Mouse (Mus musculus): ENCODE data around the gene Brs3. TPM values are rescaled to one million over a fixed set of nuclear protein-coding genes. Genes with fewer than 3 reads are reported as not detected.
A peak's percentile ranks its signal among the peaks of the same experiment; 100 is the strongest.

The Brs3 gene
- polyA plus RNA-seq (2012; rRNA removed): not detected in 2 replicates

DNA sequence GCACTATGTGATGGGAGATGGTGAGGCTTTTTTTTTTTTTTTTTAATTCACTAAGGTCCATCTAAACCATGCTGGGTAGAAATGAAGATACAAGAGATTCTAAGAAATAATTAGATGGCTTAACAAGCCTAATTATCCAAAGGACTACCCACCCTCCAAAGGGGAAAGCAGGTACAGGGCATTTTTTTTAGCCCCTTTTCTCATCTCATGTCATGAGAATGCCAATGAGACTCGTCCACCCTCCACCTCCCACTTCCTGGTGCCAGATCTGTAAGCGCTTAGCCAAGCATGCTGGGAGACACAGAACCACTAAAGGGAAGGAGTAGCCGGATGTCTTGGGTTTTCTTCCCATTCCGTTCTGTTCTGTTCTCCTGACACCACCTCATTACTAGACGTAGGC lies at the start of gene Brs3:
Gene Brs3, plus strand, starts transcription at position 301 of the 400 bp plus-strand sequence.
- no peak for DNase-seq (ENCODE audit: low read depth in 1 of 2, low spot score in 2 of 2)
- TF ChIP-seq POLR2A (IDR thresholded peaks at IDR 0.05; ENCODE audit: low read depth, low read length): no peak
- no peak for TF ChIP-seq CTCF (IDR thresholded peaks at IDR 0.05; ENCODE audit: extremely low read depth, insufficient read depth, insufficient read length, insufficient replicate concordance)
- H3K4me3 ChIP-seq (ENCODE audit: extremely low read depth, insufficient read depth, insufficient read length): no peak within 1 kb of the TSS
- H3K36me3 ChIP-seq (ENCODE audit: control insufficient read depth, insufficient read depth, low read length): no peaks in the 10 kb centered on the region
- H3K27ac ChIP-seq (ENCODE audit: insufficient read depth, low read length): no peak within 1 kb of the TSS
- H3K4me1 ChIP-seq (ENCODE audit: control insufficient read depth, insufficient read depth, insufficient read length): no peaks in the 10 kb centered on the region
- WGBS: 77% methylated on average over 5 of the region's 5 CpGs
- no peaks in the 10 kb centered on the region for H3K27me3 ChIP-seq (ENCODE audit: control insufficient read depth, insufficient read depth, low read length)

DNA sequence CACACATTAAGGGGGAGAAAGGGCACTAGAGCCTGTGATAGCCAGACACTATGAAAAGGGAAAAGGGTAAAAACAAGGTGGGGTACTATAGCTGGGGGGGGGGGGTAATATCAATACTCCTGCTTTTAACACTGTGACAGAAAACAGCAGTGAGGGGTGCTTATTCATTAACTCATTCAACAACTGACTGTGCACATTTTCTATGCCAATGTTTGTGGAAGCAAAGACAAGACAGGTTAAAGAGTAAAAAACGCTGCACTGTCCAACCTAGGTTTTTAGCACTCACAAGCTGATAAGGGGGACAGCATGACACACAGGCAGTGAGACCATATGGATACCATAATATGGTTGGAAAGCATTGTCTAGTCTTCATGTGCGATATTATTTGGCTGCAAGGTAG lies 30.0 kb upstream of the Brs3 start:
- Histone ChIP-seq H3K4me1 (ENCODE audit: control insufficient read depth, insufficient read depth, insufficient read length) (no peaks in the 10 kb centered on the region), H3K4me3 (ENCODE audit: extremely low read depth, insufficient read depth, insufficient read length) (no peak overlapping the region), H3K27ac (ENCODE audit: insufficient read depth, low read length) (no peak overlapping the region), H3K36me3 (ENCODE audit: control insufficient read depth, insufficient read depth, low read length) (no peaks in the 10 kb centered on the region), H3K27me3 (ENCODE audit: control insufficient read depth, insufficient read depth, low read length) (no peaks in the 10 kb centered on the region)
- TF ChIP-seq POLR2A (IDR thresholded peaks at IDR 0.05; ENCODE audit: low read depth, low read length) (no peak), CTCF (IDR thresholded peaks at IDR 0.05; ENCODE audit: extremely low read depth, insufficient read depth, insufficient read length, insufficient replicate concordance) (no peak)
- 79% methylated on average over 2 of the region's 2 CpGs for WGBS
- DNase-seq (ENCODE audit: low read depth in 1 of 2, low spot score in 2 of 2): no peak

DNA sequence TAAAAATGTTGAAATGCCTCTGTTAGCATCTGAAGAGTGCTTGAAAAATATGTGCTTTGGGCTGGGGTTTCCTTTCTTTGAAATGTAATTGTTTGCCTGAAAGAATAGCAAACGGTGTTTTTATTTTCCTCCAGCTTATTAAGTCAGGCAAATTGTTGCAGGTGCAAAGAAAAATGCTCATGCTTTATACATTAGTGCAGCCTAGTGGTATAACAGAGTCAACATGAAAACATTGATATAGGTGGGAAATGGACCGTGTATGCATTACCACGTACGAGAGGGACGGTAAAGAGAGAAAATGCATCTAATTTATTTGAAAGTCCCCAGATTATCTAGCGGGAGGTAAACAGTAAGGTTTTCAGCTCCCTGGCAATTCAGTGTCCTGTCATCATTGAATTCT lies 995 bp downstream of the Brs3 start:
- Histone ChIP-seq H3K4me1 (ENCODE audit: control insufficient read depth, insufficient read depth, insufficient read length) (no peaks in the 10 kb centered on the region), H3K4me3 (ENCODE audit: extremely low read depth, insufficient read depth, insufficient read length) (no peak overlapping the region), H3K36me3 (ENCODE audit: control insufficient read depth, insufficient read depth, low read length) (no peaks in the 10 kb centered on the region), H3K27ac (ENCODE audit: insufficient read depth, low read length) (no peak overlapping the region), H3K27me3 (ENCODE audit: control insufficient read depth, insufficient read depth, low read length) (no peaks in the 10 kb centered on the region)
- DNase-seq (ENCODE audit: low read depth in 1 of 2, low spot score in 2 of 2): no peak
- WGBS: 75% methylated on average over 6 of the region's 6 CpGs
- TF ChIP-seq CTCF (IDR thresholded peaks at IDR 0.05; ENCODE audit: extremely low read depth, insufficient read depth, insufficient read length, insufficient replicate concordance) (no peak), POLR2A (IDR thresholded peaks at IDR 0.05; ENCODE audit: low read depth, low read length) (no peak)

DNA sequence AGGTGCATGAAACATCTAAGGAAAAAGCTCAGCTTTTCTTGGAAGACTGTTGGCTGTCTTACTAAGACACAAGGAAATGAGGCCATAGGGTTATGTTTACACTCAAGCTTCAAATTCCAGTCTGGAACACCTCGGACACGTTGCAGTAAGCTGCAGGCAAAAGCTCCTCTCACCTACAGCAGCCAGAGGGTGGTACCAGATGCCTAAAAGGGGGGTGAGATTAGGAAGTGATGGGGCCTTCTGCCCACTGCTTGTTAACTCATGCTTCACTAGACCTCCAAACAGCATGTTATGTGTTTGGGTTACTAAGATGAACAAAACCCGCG lies 9.9 kb downstream of the Brs3 start:
- 21% methylated on average over 4 of the region's 4 CpGs for WGBS
- Histone ChIP-seq H3K36me3 (ENCODE audit: control insufficient read depth, insufficient read depth, low read length) (peaks cover 3% of the 10 kb centered on the region; the same call in 1 of the 2 replicates), H3K4me1 (ENCODE audit: control insufficient read depth, insufficient read depth, insufficient read length) (no peaks in the 10 kb centered on the region), H3K27me3 (ENCODE audit: control insufficient read depth, insufficient read depth, low read length) (no peaks in the 10 kb centered on the region), H3K4me3 (ENCODE audit: extremely low read depth, insufficient read depth, insufficient read length) (peak overlapping the region; percentile 99), H3K27ac (ENCODE audit: insufficient read depth, low read length) (peak overlapping the region; percentile 97)
- no peak for DNase-seq (ENCODE audit: low read depth in 1 of 2, low spot score in 2 of 2)
- TF ChIP-seq POLR2A (IDR thresholded peaks at IDR 0.05; ENCODE audit: low read depth, low read length): no peak
- no peak for TF ChIP-seq CTCF (IDR thresholded peaks at IDR 0.05; ENCODE audit: extremely low read depth, insufficient read depth, insufficient read length, insufficient replicate concordance)

DNA sequence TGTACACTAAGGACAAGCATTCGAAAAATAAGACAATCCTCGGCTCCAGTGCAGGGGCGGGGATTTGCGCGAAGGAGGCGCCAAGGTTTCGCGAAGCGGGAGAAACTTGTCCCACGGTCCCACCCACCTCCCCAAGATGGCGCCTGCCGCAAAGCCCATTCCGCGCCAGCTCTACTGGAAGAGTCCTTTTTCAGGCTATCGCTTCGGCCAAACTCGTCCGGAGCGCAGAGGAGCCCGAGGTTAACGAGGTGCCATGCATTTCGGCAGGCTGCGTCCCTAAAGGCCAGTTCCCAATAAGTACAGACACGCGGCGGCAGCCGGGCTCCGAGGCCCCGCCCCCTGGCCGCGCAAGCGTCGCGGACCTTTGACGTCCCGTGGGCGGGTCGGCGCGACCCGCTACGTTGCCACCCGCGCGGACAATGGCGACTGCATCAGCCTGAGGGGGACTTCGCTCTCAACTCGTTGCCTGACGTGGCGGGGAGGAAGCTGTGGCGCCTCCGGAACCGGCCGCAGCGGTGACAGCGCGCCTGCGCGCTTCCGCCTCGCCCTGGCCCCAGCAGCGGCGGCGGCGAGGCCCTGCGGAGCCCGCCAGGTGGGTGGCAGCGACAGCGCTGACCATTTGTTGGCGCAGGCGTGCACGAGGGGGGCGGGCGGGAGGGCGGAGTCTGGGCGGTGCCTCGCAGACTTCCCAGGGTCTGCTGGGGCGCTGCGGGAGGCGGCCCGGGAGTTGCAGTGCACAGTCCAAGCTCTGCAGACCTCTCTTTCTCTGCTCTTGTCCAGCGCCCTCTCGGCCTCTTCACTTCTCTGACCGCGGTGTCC lies 10.5 kb downstream of the Brs3 start, which contains the start of gene Htatsf1:
Gene Htatsf1, plus strand, starts transcription at position 410 of the 819 bp plus-strand sequence.
- peaks cover 3% of the 10 kb centered on the region; the same call in 1 of the 2 replicates for H3K36me3 ChIP-seq (ENCODE audit: control insufficient read depth, insufficient read depth, low read length)
- peak; percentile 63 to 64 for DNase-seq (ENCODE audit: low read depth in 1 of 2, low spot score in 2 of 2)
- H3K27me3 ChIP-seq (ENCODE audit: control insufficient read depth, insufficient read depth, low read length): no peaks in the 10 kb centered on the region
- peak within 1 kb of the TSS; percentile 99 for H3K4me3 ChIP-seq (ENCODE audit: extremely low read depth, insufficient read depth, insufficient read length)
- H3K4me1 ChIP-seq (ENCODE audit: control insufficient read depth, insufficient read depth, insufficient read length): no peaks in the 10 kb centered on the region
- whole genome bisulfite sequencing: 30% methylated on average over 85 of the region's 85 CpGs
- peak within 1 kb of the TSS; percentile 97 for H3K27ac ChIP-seq (ENCODE audit: insufficient read depth, low read length)
- TF ChIP-seq POLR2A (IDR thresholded peaks at IDR 0.05; ENCODE audit: low read depth, low read length) (no peak), CTCF (IDR thresholded peaks at IDR 0.05; ENCODE audit: extremely low read depth, insufficient read depth, insufficient read length, insufficient replicate concordance) (no peak)

DNA sequence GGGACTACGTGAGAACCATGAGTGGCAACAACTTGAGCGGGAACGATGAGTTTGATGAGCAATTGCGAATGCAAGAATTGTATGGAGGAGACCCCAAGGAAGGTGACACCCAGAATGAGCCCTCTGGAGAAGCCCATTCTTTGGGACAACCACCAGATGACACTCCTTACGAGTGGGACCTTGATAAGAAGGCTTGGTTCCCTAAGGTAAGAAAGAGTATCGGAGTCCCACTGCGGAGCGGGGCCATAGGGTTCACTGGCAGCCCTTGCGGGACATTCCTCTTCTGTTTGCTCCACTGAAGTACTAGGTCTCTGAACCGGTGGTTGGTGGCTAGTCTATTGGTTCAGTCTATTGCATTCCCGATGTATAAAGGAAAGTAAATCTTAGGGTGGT lies 11.1 kb downstream of the Brs3 start:
- Histone ChIP-seq H3K4me1 (ENCODE audit: control insufficient read depth, insufficient read depth, insufficient read length) (no peaks in the 10 kb centered on the region), H3K36me3 (ENCODE audit: control insufficient read depth, insufficient read depth, low read length) (peaks cover 3% of the 10 kb centered on the region; the same call in 1 of the 2 replicates), H3K4me3 (ENCODE audit: extremely low read depth, insufficient read depth, insufficient read length) (peak overlapping the region; percentile 99), H3K27me3 (ENCODE audit: control insufficient read depth, insufficient read depth, low read length) (no peaks in the 10 kb centered on the region), H3K27ac (ENCODE audit: insufficient read depth, low read length) (0 out of 2 replicates have a peak overlapping the region, but pooled peaks have one; percentile 43)
- DNase-seq (ENCODE audit: low read depth in 1 of 2, low spot score in 2 of 2): no peak
- WGBS: 40% methylated on average over 11 of the region's 11 CpGs
- TF ChIP-seq CTCF (IDR thresholded peaks at IDR 0.05; ENCODE audit: extremely low read depth, insufficient read depth, insufficient read length, insufficient replicate concordance): no peak

DNA sequence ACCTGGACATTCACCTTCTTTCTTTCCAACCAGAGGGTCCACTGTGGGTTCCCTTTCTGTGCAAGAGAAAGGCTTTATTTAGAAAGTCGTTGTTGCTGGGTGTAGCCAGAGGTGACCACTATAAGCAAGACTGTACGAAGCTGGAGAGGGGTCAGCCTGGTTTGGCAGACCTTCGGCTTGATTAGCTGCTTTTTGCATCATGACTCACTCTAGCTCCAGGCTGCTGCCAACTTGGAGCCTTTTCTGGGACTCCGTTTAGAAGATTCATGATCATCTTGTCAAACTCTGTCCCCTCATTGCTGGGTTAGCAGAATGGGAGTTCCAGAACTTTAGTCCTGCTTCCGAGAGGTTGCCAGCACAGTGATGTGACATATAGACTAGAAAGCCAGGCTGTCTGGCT lies 38.6 kb downstream of the Brs3 start:
- H3K36me3 ChIP-seq (ENCODE audit: control insufficient read depth, insufficient read depth, low read length): no peaks in the 10 kb centered on the region
- no peak for DNase-seq (ENCODE audit: low read depth in 1 of 2, low spot score in 2 of 2)
- TF ChIP-seq CTCF (IDR thresholded peaks at IDR 0.05; ENCODE audit: extremely low read depth, insufficient read depth, insufficient read length, insufficient replicate concordance) (no peak), POLR2A (IDR thresholded peaks at IDR 0.05; ENCODE audit: low read depth, low read length) (no peak)
- H3K27me3 ChIP-seq (ENCODE audit: control insufficient read depth, insufficient read depth, low read length): no peaks in the 10 kb centered on the region
- no peaks in the 10 kb centered on the region for H3K4me1 ChIP-seq (ENCODE audit: control insufficient read depth, insufficient read depth, insufficient read length)
- H3K4me3 ChIP-seq (ENCODE audit: extremely low read depth, insufficient read depth, insufficient read length): no peak overlapping the region
- WGBS: 81% methylated on average over 5 of the region's 5 CpGs
- H3K27ac ChIP-seq (ENCODE audit: insufficient read depth, low read length): no peak overlapping the region

Measured in spleen, adult 2 months (tissue).